In the genomic region with DNA sequence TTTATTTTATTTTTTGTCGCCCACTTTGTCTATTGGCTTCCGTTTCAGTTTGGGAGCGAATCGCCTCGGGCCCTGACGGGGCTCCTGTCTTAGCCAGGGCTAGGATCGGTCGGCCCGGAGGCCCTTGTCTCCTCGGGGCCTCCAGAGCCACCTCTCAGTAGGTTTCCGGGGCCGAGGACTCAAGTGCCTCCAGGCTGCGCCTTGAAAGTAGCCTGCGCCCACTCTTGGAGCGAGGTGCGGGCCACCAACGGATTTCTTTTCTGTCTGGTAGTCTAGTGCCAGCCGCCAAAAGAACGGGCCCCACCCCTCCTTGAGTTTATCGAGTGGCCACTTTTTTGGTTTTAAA, we compare ENCODE assay signal across 7 mouse cellular contexts. TPM values are rescaled to one million over a fixed set of nuclear protein-coding genes. Genes with fewer than 3 reads are reported as not detected.
DNase-seq lines count a peak whose midpoint lies in the region; ATAC-seq and TF ChIP-seq lines count a peak whose summit lies in the region.

No protein-coding gene starts in this region.

- WGBS in hindbrain, embryonic 13.5 days: under 1% methylated on average over 20 of the region's 20 CpGs
- WGBS in macrophage (ENCODE audit: missing documents): 2% methylated on average over 19 of the region's 20 CpGs
- under 1% methylated on average over 20 of the region's 20 CpGs for WGBS in small intestine, adult 2 months

- H3K36me3 ChIP-seq in hindbrain, embryonic 13.5 days: peaks cover 19% of the 10 kb centered on the region
- H3K36me3 ChIP-seq in macrophage (ENCODE audit: inconsistent target): peaks cover 5% of the 10 kb centered on the region; the same call in 1 of the 2 replicates
- peaks cover 6% of the 10 kb centered on the region for H3K36me3 ChIP-seq in small intestine, adult 2 months (ENCODE audit: control insufficient read depth, insufficient read depth, low read length)

- H3K27me3 ChIP-seq in Patski: no peaks in the 10 kb centered on the region
- no peaks in the 10 kb centered on the region for H3K27me3 ChIP-seq in hindbrain, embryonic 13.5 days
- no peaks in the 10 kb centered on the region for H3K27me3 ChIP-seq in small intestine, adult 2 months (ENCODE audit: control insufficient read depth, insufficient read depth, low read length)

- CTCF ChIA-PET in Patski (lab: Charles Lee): no interaction called here

- intact Hi-C loops in left cerebral cortex, adult 2 months (cut with DNase I): loop anchor here (5.0 kb wide), 2 partner anchors 35 to 55 kb away; partner anchors contain the start of genes Psen1 and Zfyve1

- peak overlapping the region; percentile 69 for H3K4me2 ChIP-seq in hindbrain, embryonic 13.5 days

- peak overlapping the region; percentile 97 for H3K27ac ChIP-seq in hindbrain, embryonic 13.5 days
- peak overlapping the region; percentile 97 for H3K27ac ChIP-seq in left cerebral cortex, adult 2 months
- peak overlapping the region; percentile 78 for H3K27ac ChIP-seq in macrophage
- peak overlapping the region; percentile 72 for H3K27ac ChIP-seq in small intestine, adult 2 months (ENCODE audit: insufficient read depth, low read depth, low read length)

- no peak; the same call in 1 of the 2 replicates for TF ChIP-seq POLR2A in small intestine, adult 2 months (IDR thresholded peaks at IDR 0.05; ENCODE audit: low read depth, low read length)

- POLR2A ChIA-PET in Patski (lab: Charles Lee): no interaction called here

- peaks cover 53% of the 10 kb centered on the region for H3K79me2 ChIP-seq in macrophage (ENCODE audit: inconsistent target)

- peaks cover 7% of the 10 kb centered on the region for H3K4me1 ChIP-seq in hindbrain, embryonic 13.5 days (replicated peaks)
- no peaks in the 10 kb centered on the region for H3K4me1 ChIP-seq in small intestine, adult 2 months (ENCODE audit: control insufficient read depth, insufficient read depth, insufficient read length, low read length)

- ATAC-seq in Patski: peak; percentile 49
- peak; percentile 70 for ATAC-seq in hindbrain, embryonic 13.5 days (ENCODE audit: low FRiP score)

- DNase-seq in Patski (ENCODE audit: low read depth, low spot score): no peak
- peak; percentile 57 for DNase-seq in cerebellum, adult 9-10 months
- DNase-seq in frontal cortex, postnatal 25 days (ENCODE audit: low spot score in 2 of 2): peak; percentile 23 to 37
- peak; percentile 29 to 43 for DNase-seq in left cerebral cortex, adult 2 months (ENCODE audit: extremely low spot score in 1 of 2, low spot score in 2 of 2)

- peak overlapping the region; percentile 99 for H3K9ac ChIP-seq in hindbrain, embryonic 13.5 days

- no peak for TF ChIP-seq CTCF in Patski (IDR thresholded peaks at IDR 0.05)
- TF ChIP-seq CTCF in left cerebral cortex, adult 2 months (IDR thresholded peaks at IDR 0.05): no peak
- TF ChIP-seq CTCF in small intestine, adult 2 months (IDR thresholded peaks at IDR 0.05; ENCODE audit: extremely low read depth, insufficient read length, insufficient replicate concordance, low read depth, low read length): no peak

- in situ Hi-C loops in Patski (cut with MboI; ENCODE audit: low pct_unique_long_range_greater_than_20kb): no loop called here

- peak overlapping the region; percentile 93 for H3K4me3 ChIP-seq in hindbrain, embryonic 13.5 days
- peak overlapping the region; percentile 79 for H3K4me3 ChIP-seq in left cerebral cortex, adult 2 months
- H3K4me3 ChIP-seq in macrophage (ENCODE audit: inconsistent target): peak overlapping the region; percentile 64
- H3K4me3 ChIP-seq in small intestine, adult 2 months (ENCODE audit: low read depth, low read length): peak overlapping the region; percentile 99

- no peaks in the 10 kb centered on the region for H3K9me3 ChIP-seq in hindbrain, embryonic 13.5 days

RNA-seq across cellular contexts. Expression of gene Rbm25, which starts 1.6 kb away (rescaled TPM):
- 78.0 TPM for polyA plus RNA-seq in Patski (2021)
- 278 and 291 TPM in 2 replicates for polyA plus RNA-seq in hindbrain, embryonic 13.5 days (2015; fragmentation: Nextera tagmentation; extraction: Ambion mirVana)
- total RNA-seq in left cerebral cortex, adult 2 months (2021): 100 to 1,000 TPM; 109 to 127 TPM
- total RNA-seq in macrophage (2018; cell fraction: chromatin; rRNA removed): 1,000 to 10,000 TPM in 22 of 26 experiments, 100 to 1,000 TPM in 4; 873 to 1,709 (median 1,160) TPM
- 10 to 100 TPM; 27.7 to 81.2 (median 50.5) TPM for total RNA-seq in macrophage (2018; cell fraction: cytosol; rRNA removed)
- 1,000 to 10,000 TPM in 1 of 26 experiments, 100 to 1,000 TPM in 25; 350 to 1,007 (median 643) TPM for total RNA-seq in macrophage (2018; cell fraction: nucleus; rRNA removed)
- polyA plus RNA-seq in macrophage (2018): 77.7 to 115 TPM (median 79.6 TPM) in 3 replicates
- 3.3 and 12.0 TPM in 2 replicates for polyA plus RNA-seq in small intestine, adult 2 months (2012; rRNA removed)

RNA-seq across cellular contexts. Expression of gene Zfyve1, which starts 35.6 kb away (rescaled TPM):
- 47.2 TPM for polyA plus RNA-seq in Patski (2021)
- 31.9 and 39.0 TPM in 2 replicates for polyA plus RNA-seq in hindbrain, embryonic 13.5 days (2015; fragmentation: Nextera tagmentation; extraction: Ambion mirVana)
- 10 to 100 TPM; 43.9 to 48.9 TPM for total RNA-seq in left cerebral cortex, adult 2 months (2021)
- 100 to 1,000 TPM in 22 of 26 experiments, 10 to 100 TPM in 4; 72.4 to 230 (median 126) TPM for total RNA-seq in macrophage (2018; cell fraction: chromatin; rRNA removed)
- 10 to 100 TPM; 13.9 to 39.7 (median 22.2) TPM for total RNA-seq in macrophage (2018; cell fraction: cytosol; rRNA removed)
- total RNA-seq in macrophage (2018; cell fraction: nucleus; rRNA removed): 100 to 1,000 TPM in 7 of 26 experiments, 10 to 100 TPM in 19; 42.5 to 126 (median 69.5) TPM
- polyA plus RNA-seq in macrophage (2018): 12.2 to 25.3 TPM (median 16.1 TPM) in 3 replicates
- polyA plus RNA-seq in small intestine, adult 2 months (2012; rRNA removed): 24.0 and 54.4 TPM in 2 replicates

RNA-seq across cellular contexts. Expression of gene Psen1, which starts 55.3 kb away (rescaled TPM):
- polyA plus RNA-seq in Patski (2021) (59.9 TPM), macrophage (2018) (85.8 to 182 TPM (median 105 TPM) in 3 replicates)
- polyA plus RNA-seq in hindbrain, embryonic 13.5 days (2015; fragmentation: Nextera tagmentation; extraction: Ambion mirVana): 66.4 and 68.5 TPM in 2 replicates
- 10 to 100 TPM; 60.7 to 61.7 TPM for total RNA-seq in left cerebral cortex, adult 2 months (2021)
- total RNA-seq in macrophage (2018; cell fraction: chromatin; rRNA removed): 100 to 1,000 TPM in 7 of 26 experiments, 10 to 100 TPM in 19; 54.4 to 115 (median 86.6) TPM
- 100 to 1,000 TPM in 24 of 26 experiments, 10 to 100 TPM in 2; 88.9 to 150 (median 119) TPM for total RNA-seq in macrophage (2018; cell fraction: cytosol; rRNA removed)
- total RNA-seq in macrophage (2018; cell fraction: nucleus; rRNA removed): 100 to 1,000 TPM in 14 of 26 experiments, 10 to 100 TPM in 12; 68.5 to 143 (median 105) TPM
- polyA plus RNA-seq in small intestine, adult 2 months (2012; rRNA removed): 16.6 and 35.2 TPM in 2 replicates
